Mouse (Mus musculus) hindbrain, embryonic 16.5 days (tissue): ENCODE results near the gene Fam189a1. TPM values are rescaled to one million over a fixed set of nuclear protein-coding genes. Genes with fewer than 3 reads are reported as not detected.

ENCODE experiments used
- ATAC-seq: fragments of 200-750 bp; cut with Nextera tagmentation; 2 replicates; pipeline ENCODE4 v1.8.0; 2017; ENCODE audit warnings: moderate TSS enrichment, moderate library complexity
- H3K27ac ChIP-seq: fragments of 300-500 bp; sonication (generic); 2 replicates; pipeline ENCODE4 v1.5.1; 2014; ENCODE audit warnings: low read depth, mild to moderate bottlenecking, control low read depth, low read length, moderate library complexity
- H3K27me3 ChIP-seq: fragments of 300-500 bp; sonication (generic); replicated peaks from 2 replicates; pipeline ENCODE4 v1.6.1; 2014; ENCODE audit warnings: low read length; ENCODE audit not compliant: control insufficient read depth, insufficient read depth
- H3K36me3 ChIP-seq: fragments of 300-500 bp; sonication (generic); 2 replicates; pipeline ENCODE4 v1.6.1; 2014; ENCODE audit warnings: mild to moderate bottlenecking, low read length, moderate library complexity, mixed read lengths; ENCODE audit not compliant: control insufficient read depth, insufficient read depth
- H3K4me1 ChIP-seq: fragments of 300-500 bp; sonication (generic); 2 replicates; pipeline ENCODE4 v1.6.1; 2014; ENCODE audit warnings: low read depth, low read length; ENCODE audit not compliant: control insufficient read depth, insufficient read depth
- H3K4me2 ChIP-seq: fragments of 300-500 bp; sonication (generic); 2 replicates; pipeline ENCODE4 v1.6.1; 2014; ENCODE audit warnings: mild to moderate bottlenecking, low read length, control low read depth, moderate library complexity
- H3K4me3 ChIP-seq: fragments of 300-500 bp; sonication (generic); 2 replicates; pipeline ENCODE4 v1.5.1; 2014; ENCODE audit warnings: mild to moderate bottlenecking, low read length, control low read depth, moderate library complexity
- H3K9ac ChIP-seq: fragments of 300-500 bp; sonication (generic); 2 replicates; pipeline ENCODE4 v1.6.1; 2014; ENCODE audit warnings: low read depth, mild to moderate bottlenecking, control low read depth, low read length, moderate library complexity
- H3K9me3 ChIP-seq: fragments of 300-500 bp; sonication (generic); 2 replicates; pipeline ENCODE4 v1.6.1; 2014; ENCODE audit warnings: mild to moderate bottlenecking, low read length, moderate library complexity; ENCODE audit not compliant: control insufficient read depth
- WGBS: fragments of 180-500 bp; shearing (Covaris S2); extraction: QIAGEN DNeasy Blood & Tissue Kit; methylation state at CpG from one replicate; pipeline ENCODE4 v1.1.7; 2014; 5-methylcytosine and 5-hydroxymethylcytosine counted together
- polyA plus RNA-seq: library from polyadenylated mRNA; unstranded; fragments of >200 nt; fragmentation: Nextera tagmentation; extraction: Ambion mirVana; gene quantifications from 2 replicates; pipeline ENCODE4 v1.2.1, GENCODE M21; 2015

The Fam189a1 gene
- polyA plus RNA-seq, 1 experiment from 2014 or later, result 7.9 TPM

DNA sequence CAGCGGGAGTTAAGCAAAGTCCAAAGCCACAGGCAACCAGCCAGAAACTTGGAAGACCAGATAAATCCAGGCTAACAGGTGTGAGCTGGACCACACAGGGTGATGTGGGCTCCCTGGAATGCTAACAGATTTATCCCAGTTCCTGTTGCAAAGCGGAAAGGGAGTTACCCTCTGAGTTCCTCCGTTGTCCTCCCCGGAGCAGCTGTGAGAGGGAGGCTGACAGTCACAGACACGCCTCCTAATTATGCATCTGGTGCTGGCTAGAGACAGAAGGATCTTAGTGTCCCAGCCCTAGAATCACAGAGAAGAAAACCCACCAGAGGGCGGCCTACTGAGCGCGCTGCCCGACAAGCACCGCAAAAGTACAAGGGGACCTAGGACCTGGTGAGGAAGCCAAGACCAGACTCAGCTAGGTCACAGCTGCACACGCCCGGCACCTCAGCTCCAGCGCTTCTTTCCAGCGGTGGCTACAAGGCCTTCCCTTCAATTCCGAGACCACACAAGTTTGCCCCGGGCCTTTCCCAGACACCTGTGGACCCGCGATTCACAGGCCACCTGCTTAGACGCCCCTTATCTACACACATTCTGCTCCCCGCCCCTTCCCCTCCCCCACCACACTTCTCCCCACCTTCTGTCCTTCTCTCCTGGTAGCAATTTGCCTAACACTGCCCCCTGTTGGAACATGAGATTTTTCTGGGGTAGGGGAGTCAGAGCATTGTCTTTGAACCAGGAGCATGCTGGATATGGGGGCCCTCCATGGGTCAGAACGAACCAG lies 316.4 kb downstream of the Fam189a1 start:
- peak overlapping the region; percentile 23; the same call in 1 of the 2 replicates for H3K4me3 ChIP-seq
- 3% methylated on average over 21 of the region's 21 CpGs for WGBS
- no peaks in the 10 kb centered on the region for H3K9me3 ChIP-seq
- H3K4me2 ChIP-seq, result peak overlapping the region; percentile 44
- H3K27ac ChIP-seq, result no peak overlapping the region; the same call in 1 of the 2 replicates
- H3K9ac ChIP-seq, result peak overlapping the region; percentile 37
- H3K4me1 ChIP-seq, result peaks cover 7% of the 10 kb centered on the region; the same call in 1 of the 2 replicates
- peak; percentile 70 for ATAC-seq
- no peaks in the 10 kb centered on the region for H3K36me3 ChIP-seq
- no peaks in the 10 kb centered on the region for H3K27me3 ChIP-seq

DNA sequence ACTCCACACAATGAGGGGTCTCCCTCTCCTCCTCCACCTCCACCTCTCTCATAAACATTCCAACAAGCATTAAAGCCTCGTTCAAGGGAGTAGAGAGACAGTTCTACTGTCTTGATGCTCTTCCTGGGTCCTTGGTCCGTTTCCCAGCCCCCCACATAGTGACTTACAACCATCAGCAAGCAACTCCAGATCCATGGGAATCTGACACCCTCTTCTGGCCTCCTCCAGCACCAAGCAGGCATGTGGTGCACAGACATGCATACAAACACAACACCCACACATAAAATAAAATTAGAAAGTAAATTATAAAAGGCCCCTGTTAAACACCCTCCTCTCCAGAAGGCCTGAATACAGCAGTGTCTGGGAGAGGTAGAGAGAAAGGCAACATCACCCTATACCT lies 317.1 kb downstream of the Fam189a1 start:
- WGBS, result 58% methylated on average over 2 of the region's 2 CpGs
- Histone ChIP-seq H3K9ac (no peak overlapping the region), H3K9me3 (no peaks in the 10 kb centered on the region), H3K4me2 (no peak overlapping the region), H3K4me1 (peaks cover 7% of the 10 kb centered on the region; the same call in 1 of the 2 replicates), H3K27me3 (no peaks in the 10 kb centered on the region), H3K36me3 (no peaks in the 10 kb centered on the region), H3K27ac (no peak overlapping the region), H3K4me3 (no peak overlapping the region)
- ATAC-seq, result no peak; the same call in 1 of the 2 replicates

- Histone ChIP-seq H3K36me3 (no peaks in the 10 kb centered on the region), H3K27me3 (no peaks in the 10 kb centered on the region), H3K27ac (no peak overlapping the region), H3K9ac (no peak overlapping the region), H3K4me3 (no peak overlapping the region), H3K4me2 (no peak overlapping the region), H3K9me3 (no peaks in the 10 kb centered on the region), H3K4me1 (no peaks in the 10 kb centered on the region)
- ATAC-seq, result no peak
- 39% methylated on average over 5 of the region's 5 CpGs for WGBS
Observed at GRCm38 (mm10) chr7:64830214-64830995, 326.0 kb downstream of the Fam189a1 start.

DNA sequence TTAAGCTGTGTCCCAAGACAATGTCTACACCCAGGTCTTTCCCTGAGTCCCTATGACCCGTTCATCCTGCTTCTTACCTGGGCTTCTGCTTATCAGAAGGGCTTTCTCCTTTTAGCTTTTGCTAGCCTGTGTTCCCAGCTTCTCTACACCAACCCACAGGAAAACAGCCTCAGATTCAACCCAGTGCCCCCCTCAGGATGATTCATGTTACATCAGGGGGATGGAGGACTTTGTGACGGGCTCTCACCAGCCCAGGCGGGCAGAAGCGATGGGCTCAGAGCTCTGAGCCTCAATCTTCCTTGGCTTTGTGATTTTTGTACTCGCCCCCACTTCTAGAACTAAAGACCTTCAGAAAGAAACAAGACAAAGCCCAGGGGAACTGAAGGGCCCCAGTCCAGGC lies 335.3 kb downstream of the Fam189a1 start:
- WGBS, result 87% methylated on average over 5 of the region's 5 CpGs
- Histone ChIP-seq H3K4me3 (no peak overlapping the region), H3K27me3 (no peaks in the 10 kb centered on the region), H3K36me3 (no peaks in the 10 kb centered on the region), H3K4me1 (no peaks in the 10 kb centered on the region), H3K9ac (no peak overlapping the region), H3K9me3 (no peaks in the 10 kb centered on the region), H3K4me2 (no peak overlapping the region), H3K27ac (no peak overlapping the region)
- no peak for ATAC-seq

- Histone ChIP-seq H3K9me3 (no peaks in the 10 kb centered on the region), H3K4me3 (no peak overlapping the region), H3K27me3 (no peaks in the 10 kb centered on the region), H3K4me1 (no peaks in the 10 kb centered on the region), H3K4me2 (no peak overlapping the region), H3K27ac (no peak overlapping the region), H3K36me3 (no peaks in the 10 kb centered on the region), H3K9ac (no peak overlapping the region)
- no peak for ATAC-seq
- 82% methylated on average over 9 of the region's 9 CpGs for WGBS
Observed at GRCm38 (mm10) chr7:64819683-64820082, 336.7 kb downstream of the Fam189a1 start.

DNA sequence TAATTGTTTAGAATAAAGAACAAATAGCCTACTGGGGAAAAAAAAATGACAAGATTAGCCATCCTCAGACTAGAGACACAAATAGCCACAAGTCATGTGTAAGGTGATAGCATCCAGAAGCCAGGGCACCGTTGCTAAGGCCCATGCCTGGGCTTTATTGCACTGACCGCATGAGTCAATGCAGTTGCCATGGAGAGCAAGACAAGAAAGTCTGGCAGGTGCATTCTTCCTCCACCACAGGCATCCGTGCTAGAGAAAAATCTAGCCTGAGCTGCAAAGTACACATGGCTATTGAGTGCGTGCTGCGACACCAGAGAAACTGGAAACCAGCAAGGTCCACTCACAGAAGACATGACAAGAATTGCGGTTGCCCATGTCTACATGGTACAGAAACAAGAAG lies 347.5 kb downstream of the Fam189a1 start:
- H3K36me3 ChIP-seq, result no peaks in the 10 kb centered on the region
- H3K27me3 ChIP-seq, result no peaks in the 10 kb centered on the region
- no peaks in the 10 kb centered on the region for H3K4me1 ChIP-seq
- no peak overlapping the region for H3K9ac ChIP-seq
- no peak overlapping the region for H3K4me2 ChIP-seq
- no peaks in the 10 kb centered on the region for H3K9me3 ChIP-seq
- no peak overlapping the region for H3K4me3 ChIP-seq
- ATAC-seq, result peak; percentile 67; the same call in 1 of the 2 replicates
- H3K27ac ChIP-seq, result no peak overlapping the region
- WGBS, result 25% methylated on average over 6 of the region's 6 CpGs

- WGBS, result 51% methylated on average over 8 of the region's 8 CpGs
- Histone ChIP-seq H3K4me1 (no peaks in the 10 kb centered on the region; the same call in 1 of the 2 replicates), H3K4me2 (no peak overlapping the region), H3K27ac (no peak overlapping the region), H3K27me3 (no peaks in the 10 kb centered on the region), H3K9ac (no peak overlapping the region), H3K36me3 (no peaks in the 10 kb centered on the region), H3K9me3 (no peaks in the 10 kb centered on the region), H3K4me3 (no peak overlapping the region)
- peak; percentile 46 for ATAC-seq
Observed at GRCm38 (mm10) chr7:64805100-64805499, 351.3 kb downstream of the Fam189a1 start.

GRCm38 (mm10) chr7:64795554-64795953 lies 360.8 kb downstream of the Fam189a1 start:
- H3K4me3 ChIP-seq, result no peak overlapping the region
- no peak overlapping the region for H3K4me2 ChIP-seq
- no peak for ATAC-seq
- H3K27me3 ChIP-seq, result no peaks in the 10 kb centered on the region
- H3K9me3 ChIP-seq, result no peaks in the 10 kb centered on the region
- no peaks in the 10 kb centered on the region for H3K36me3 ChIP-seq
- no peaks in the 10 kb centered on the region for H3K4me1 ChIP-seq
- 80% methylated on average over 6 of the region's 6 CpGs for WGBS
- H3K9ac ChIP-seq, result no peak overlapping the region
- no peak overlapping the region for H3K27ac ChIP-seq

- 55% methylated on average over 8 of the region's 8 CpGs for WGBS
- ATAC-seq, result peak; percentile 60
- Histone ChIP-seq H3K9me3 (no peaks in the 10 kb centered on the region), H3K4me3 (no peak overlapping the region), H3K4me1 (no peaks in the 10 kb centered on the region), H3K27ac (no peak overlapping the region), H3K9ac (no peak overlapping the region), H3K27me3 (no peaks in the 10 kb centered on the region), H3K4me2 (no peak overlapping the region), H3K36me3 (no peaks in the 10 kb centered on the region)
Observed at GRCm38 (mm10) chr7:64792031-64792430, 364.3 kb downstream of the Fam189a1 start.
